Mouse (Mus musculus) common myeloid progenitor, adult 5-6 weeks (primary cell): Measurements from ENCODE around the gene Tbc1d1. TPM values are rescaled to one million over a fixed set of nuclear protein-coding genes. Genes with fewer than 3 reads are reported as not detected.

Experiments used
- ATAC-seq: replicated peaks from 2 replicates; pipeline ENCODE4 v1.8.0; 2016; ENCODE audit warnings: low read depth, mild to moderate bottlenecking, moderate TSS enrichment, inconsistent platforms; ENCODE audit not compliant: poor library complexity, severe bottlenecking
- total RNA-seq: library from RNA; stranded (forward); fragments of 200-1000, 187-1606 nt; gene quantifications from 2 replicates; pipeline ENCODE4 v1.2.3, GENCODE M21; 2017

Tbc1d1 gene
- total RNA-seq, 1 experiment from 2014 or later = 33.9 TPM

- ATAC-seq = peak; percentile 52
These were observed 215.3 kb downstream of the Tbc1d1 start for GRCm38 (mm10) chr5:64371331-64371831.

- ATAC-seq = no peak
These were observed 216.3 kb downstream of the Tbc1d1 start for GRCm38 (mm10) chr5:64372292-64372961.

GRCm38 (mm10) chr5:64373695-64374094 lies 217.6 kb downstream of the Tbc1d1 start:
- no peak for ATAC-seq

- no peak for ATAC-seq
These were observed 219.7 kb downstream of the Tbc1d1 start for GRCm38 (mm10) chr5:64375851-64376250.

- ATAC-seq = no peak
These were observed 220.4 kb downstream of the Tbc1d1 start for GRCm38 (mm10) chr5:64376466-64376865.

- no peak for ATAC-seq
These were observed 221.6 kb downstream of the Tbc1d1 start for GRCm38 (mm10) chr5:64377705-64378104.

GRCm38 (mm10) chr5:64378591-64379275 lies 222.6 kb downstream of the Tbc1d1 start:
- ATAC-seq = peak; percentile 56

GRCm38 (mm10) chr5:64379829-64380228 lies 223.7 kb downstream of the Tbc1d1 start:
- ATAC-seq = no peak

GRCm38 (mm10) chr5:64380698-64381375 lies 224.7 kb downstream of the Tbc1d1 start:
- ATAC-seq = peak; percentile 67

- ATAC-seq = no peak
These were observed 225.4 kb downstream of the Tbc1d1 start for GRCm38 (mm10) chr5:64381538-64381937.

GRCm38 (mm10) chr5:64382451-64383057 lies 226.4 kb downstream of the Tbc1d1 start:
- peak; percentile 61 for ATAC-seq

- ATAC-seq = no peak
These were observed 227.1 kb downstream of the Tbc1d1 start for GRCm38 (mm10) chr5:64383215-64383614.

GRCm38 (mm10) chr5:64384546-64384945 lies 228.4 kb downstream of the Tbc1d1 start:
- no peak for ATAC-seq

GRCm38 (mm10) chr5:64386996-64387395 lies 230.9 kb downstream of the Tbc1d1 start:
- ATAC-seq = no peak

GRCm38 (mm10) chr5:64389202-64389929 lies 233.3 kb downstream of the Tbc1d1 start:
- ATAC-seq = no peak

- ATAC-seq = peak; percentile 45; the same call in 1 of the 2 replicates
These were observed 235.2 kb downstream of the Tbc1d1 start for GRCm38 (mm10) chr5:64391346-64391745.

- peak; percentile 18; the same call in 1 of the 2 replicates for ATAC-seq
These were observed 236.4 kb downstream of the Tbc1d1 start for GRCm38 (mm10) chr5:64392426-64393020.

- no peak for ATAC-seq
These were observed 237.4 kb downstream of the Tbc1d1 start for GRCm38 (mm10) chr5:64393530-64393929.

- ATAC-seq = no peak
These were observed 242.1 kb downstream of the Tbc1d1 start for GRCm38 (mm10) chr5:64398155-64398554.
